Mouse (Mus musculus) hindbrain, postnatal 0 days (tissue): ENCODE data around the gene Tex19.2. TPM values are rescaled to one million over a fixed set of nuclear protein-coding genes. Genes with fewer than 3 reads are reported as not detected.
"Not testable (repeated sequence)": the region's sequence is repeated elsewhere in the genome, so short reads cannot be mapped to it uniquely, and the experiment has no call there.

Experiments used
- ATAC-seq: fragments of 200-750 bp; cut with Nextera tagmentation; 2 replicates; pipeline ENCODE4 v1.8.0; 2017; ENCODE audit warnings: mild to moderate bottlenecking, moderate TSS enrichment, moderate library complexity
- DNase-seq: peaks from one replicate; pipeline ENCODE4 v3.0.0-alpha.2; 2015; ENCODE audit warnings: low spot score
- H3K27ac ChIP-seq: fragments of 300-500 bp; sonication (generic); 2 replicates; pipeline ENCODE4 v1.5.1; 2014; ENCODE audit warnings: mild to moderate bottlenecking
- H3K27me3 ChIP-seq: fragments of 300-500 bp; sonication (generic); 2 replicates; pipeline ENCODE4 v1.6.1; 2014; ENCODE audit warnings: low read length, mixed read lengths; ENCODE audit not compliant: insufficient read depth
- H3K36me3 ChIP-seq: fragments of 300-500 bp; sonication (generic); 2 replicates; pipeline ENCODE4 v1.6.1; 2014; ENCODE audit warnings: low read length, mixed read lengths; ENCODE audit not compliant: insufficient read depth
- H3K4me1 ChIP-seq: fragments of 300-500 bp; sonication (generic); 2 replicates; pipeline ENCODE4 v1.6.1; 2014; ENCODE audit warnings: antibody characterized with exemption, low read length, mixed read lengths; ENCODE audit not compliant: insufficient read depth
- H3K4me2 ChIP-seq: fragments of 300-500 bp; sonication (generic); 2 replicates; pipeline ENCODE4 v1.6.1; 2014; ENCODE audit warnings: low read depth, mild to moderate bottlenecking, low read length, moderate library complexity, mixed read lengths
- H3K4me3 ChIP-seq: fragments of 300-500 bp; sonication (generic); 2 replicates; pipeline ENCODE4 v1.5.1; 2014; ENCODE audit warnings: low read length
- H3K9ac ChIP-seq: fragments of 300-500 bp; sonication (generic); replicated peaks from 2 replicates; pipeline ENCODE4 v1.6.1; 2014; ENCODE audit warnings: mild to moderate bottlenecking, low read length, moderate library complexity, mixed read lengths
- H3K9me3 ChIP-seq: fragments of 300-500 bp; sonication (generic); 2 replicates; pipeline ENCODE4 v1.6.1; 2016; ENCODE audit warnings: low read length, mixed read lengths
- CTCF ChIP-seq: IDR thresholded peaks from 2 replicates; pipeline ENCODE4 v1.5.1; 2016; ENCODE audit warnings: antibody characterized with exemption, control low read depth, low read depth
- WGBS: fragments of 180-500 bp; shearing (Covaris S2); extraction: QIAGEN DNeasy Blood & Tissue Kit; methylation state at CpG from one replicate; pipeline ENCODE4 v1.1.7; 2014; 5-methylcytosine and 5-hydroxymethylcytosine counted together
- polyA plus RNA-seq: library from polyadenylated mRNA; unstranded; fragments of >200 nt; fragmentation: Nextera tagmentation; extraction: Ambion mirVana; gene quantifications from 2 replicates; pipeline ENCODE4 v1.2.1, GENCODE M21; 2015
- total RNA-seq: library from RNA; depleted of rRNA; stranded (reverse); fragments of >200 nt; gene quantifications from 2 replicates; pipeline ENCODE4 v1.2.3, GENCODE M21; 2014

The Tex19.2 gene
- total and polyA plus RNA-seq, 2 experiments from 2014 or later, result not detected

- no peak overlapping the region for H3K27ac ChIP-seq
- 81% methylated on average over 5 of the region's 5 CpGs for WGBS
- no peak for DNase-seq
- no peaks in the 10 kb centered on the region for H3K27me3 ChIP-seq
- H3K9me3 ChIP-seq, result no peaks in the 10 kb centered on the region
- no peak for TF ChIP-seq CTCF
- H3K4me2 ChIP-seq, result no peak overlapping the region
- H3K36me3 ChIP-seq, result no peaks in the 10 kb centered on the region
- ATAC-seq, result no peak
- H3K9ac ChIP-seq, result no peak overlapping the region
- no peak overlapping the region for H3K4me3 ChIP-seq
- H3K4me1 ChIP-seq, result no peaks in the 10 kb centered on the region
Measured at GRCm38 (mm10) chr11:121085181-121085580, 33.3 kb downstream of the Tex19.2 start.

GRCm38 (mm10) chr11:121082857-121083500, 35.5 kb downstream of the Tex19.2 start:
- DNase-seq, result no peak
- Histone ChIP-seq H3K4me3 (no peak overlapping the region), H3K9ac (no peak overlapping the region), H3K27ac (no peak overlapping the region), H3K4me2 (no peak overlapping the region), H3K36me3 (no peaks in the 10 kb centered on the region), H3K9me3 (no peaks in the 10 kb centered on the region), H3K4me1 (no peaks in the 10 kb centered on the region), H3K27me3 (no peaks in the 10 kb centered on the region)
- ATAC-seq, result no peak
- WGBS, result 79% methylated on average over 6 of the region's 6 CpGs
- TF ChIP-seq CTCF, result no peak

- Histone ChIP-seq H3K4me1 (no peaks in the 10 kb centered on the region), H3K36me3 (no peaks in the 10 kb centered on the region), H3K9me3 (no peaks in the 10 kb centered on the region), H3K4me3 (no peak overlapping the region), H3K9ac (no peak overlapping the region), H3K27me3 (no peaks in the 10 kb centered on the region), H3K4me2 (no peak overlapping the region), H3K27ac (no peak overlapping the region)
- ATAC-seq (no peak), DNase-seq (no peak)
- 79% methylated on average over 3 of the region's 3 CpGs for WGBS
- no peak for TF ChIP-seq CTCF
Measured at GRCm38 (mm10) chr11:121082250-121082649, 36.2 kb downstream of the Tex19.2 start.

- TF ChIP-seq CTCF, result no peak
- DNase-seq (no peak), ATAC-seq (no peak)
- H3K27ac ChIP-seq, result no peak within 1 kb of the TSS
- H3K9me3 ChIP-seq, result no peaks in the 10 kb centered on the region
- H3K9ac ChIP-seq, result no peak within 1 kb of the TSS
- no peaks in the 10 kb centered on the region for H3K27me3 ChIP-seq
- 63% methylated on average over 3 of the region's 3 CpGs for WGBS
- H3K4me1 ChIP-seq, result no peaks in the 10 kb centered on the region
- no peak within 1 kb of the TSS for H3K4me3 ChIP-seq
- no peaks in the 10 kb centered on the region for H3K36me3 ChIP-seq
- no peak within 1 kb of the TSS for H3K4me2 ChIP-seq
Measured at GRCm38 (mm10) chr11:121081120-121081519, 37.4 kb downstream of the Tex19.2 start, which contains the start of gene Sectm1a. Sectm1a (minus strand) TSS chr11:121081220.

GRCm38 (mm10) chr11:121080330-121080729, 38.1 kb downstream of the Tex19.2 start:
- Histone ChIP-seq H3K27me3 (no peaks in the 10 kb centered on the region), H3K9me3 (no peaks in the 10 kb centered on the region), H3K27ac (no peak overlapping the region), H3K4me1 (no peaks in the 10 kb centered on the region), H3K36me3 (no peaks in the 10 kb centered on the region), H3K4me3 (no peak overlapping the region), H3K9ac (no peak overlapping the region), H3K4me2 (no peak overlapping the region)
- 96% methylated on average over 8 of the region's 8 CpGs for WGBS
- no peak for DNase-seq
- no peak for ATAC-seq
- TF ChIP-seq CTCF, result no peak

GRCm38 (mm10) chr11:121075655-121076054, 42.8 kb downstream of the Tex19.2 start:
- no peaks in the 10 kb centered on the region for H3K9me3 ChIP-seq
- H3K4me1 ChIP-seq, result no peaks in the 10 kb centered on the region
- H3K9ac ChIP-seq, result no peak overlapping the region
- WGBS, result 84% methylated on average over 5 of the region's 5 CpGs
- DNase-seq, result no peak
- no peak for TF ChIP-seq CTCF
- no peaks in the 10 kb centered on the region for H3K27me3 ChIP-seq
- H3K4me2 ChIP-seq, result no peak overlapping the region
- no peak overlapping the region for H3K27ac ChIP-seq
- no peaks in the 10 kb centered on the region for H3K36me3 ChIP-seq
- no peak for ATAC-seq
- no peak overlapping the region for H3K4me3 ChIP-seq

GRCm38 (mm10) chr11:121069662-121070061, 48.8 kb downstream of the Tex19.2 start:
- not testable (repeated sequence) for DNase-seq, H3K9me3 ChIP-seq, ATAC-seq, H3K27me3 ChIP-seq, H3K4me2 ChIP-seq, H3K4me3 ChIP-seq, H3K36me3 ChIP-seq, H3K4me1 ChIP-seq, H3K27ac ChIP-seq, H3K9ac ChIP-seq
- 92% methylated on average over 11 of the region's 16 CpGs for WGBS
